Mouse (Mus musculus) hindbrain, postnatal 0 days (tissue): ENCODE data around the gene Aff4. TPM values are rescaled to one million over a fixed set of nuclear protein-coding genes. Genes with fewer than 3 reads are reported as not detected.
"Not testable (repeated sequence)": the region's sequence is repeated elsewhere in the genome, so short reads cannot be mapped to it uniquely, and the experiment has no call there.

Source experiments
- ATAC-seq: fragments of 200-750 bp; cut with Nextera tagmentation; 2 replicates; pipeline ENCODE4 v1.8.0; 2017; ENCODE audit warnings: mild to moderate bottlenecking, moderate TSS enrichment, moderate library complexity
- DNase-seq: peaks from one replicate; pipeline ENCODE4 v3.0.0-alpha.2; 2015; ENCODE audit warnings: low spot score
- H3K27ac ChIP-seq: fragments of 300-500 bp; sonication (generic); 2 replicates; pipeline ENCODE4 v1.5.1; 2014; ENCODE audit warnings: mild to moderate bottlenecking
- H3K27me3 ChIP-seq: fragments of 300-500 bp; sonication (generic); 2 replicates; pipeline ENCODE4 v1.6.1; 2014; ENCODE audit warnings: low read length, mixed read lengths; ENCODE audit not compliant: insufficient read depth
- H3K36me3 ChIP-seq: fragments of 300-500 bp; sonication (generic); 2 replicates; pipeline ENCODE4 v1.6.1; 2014; ENCODE audit warnings: low read length, mixed read lengths; ENCODE audit not compliant: insufficient read depth
- H3K4me1 ChIP-seq: fragments of 300-500 bp; sonication (generic); 2 replicates; pipeline ENCODE4 v1.6.1; 2014; ENCODE audit warnings: antibody characterized with exemption, low read length, mixed read lengths; ENCODE audit not compliant: insufficient read depth
- H3K4me2 ChIP-seq: fragments of 300-500 bp; sonication (generic); 2 replicates; pipeline ENCODE4 v1.6.1; 2014; ENCODE audit warnings: low read depth, mild to moderate bottlenecking, low read length, moderate library complexity, mixed read lengths
- H3K4me3 ChIP-seq: fragments of 300-500 bp; sonication (generic); 2 replicates; pipeline ENCODE4 v1.5.1; 2014; ENCODE audit warnings: low read length
- H3K9ac ChIP-seq: fragments of 300-500 bp; sonication (generic); replicated peaks from 2 replicates; pipeline ENCODE4 v1.6.1; 2014; ENCODE audit warnings: mild to moderate bottlenecking, low read length, moderate library complexity, mixed read lengths
- H3K9me3 ChIP-seq: fragments of 300-500 bp; sonication (generic); 2 replicates; pipeline ENCODE4 v1.6.1; 2016; ENCODE audit warnings: low read length, mixed read lengths
- CTCF ChIP-seq: IDR thresholded peaks from 2 replicates; pipeline ENCODE4 v1.5.1; 2016; ENCODE audit warnings: antibody characterized with exemption, control low read depth, low read depth
- WGBS: fragments of 180-500 bp; shearing (Covaris S2); extraction: QIAGEN DNeasy Blood & Tissue Kit; methylation state at CpG from one replicate; pipeline ENCODE4 v1.1.7; 2014; 5-methylcytosine and 5-hydroxymethylcytosine counted together
- polyA plus RNA-seq: library from polyadenylated mRNA; unstranded; fragments of >200 nt; fragmentation: Nextera tagmentation; extraction: Ambion mirVana; gene quantifications from 2 replicates; pipeline ENCODE4 v1.2.1, GENCODE M21; 2015
- total RNA-seq: library from RNA; depleted of rRNA; stranded (reverse); fragments of >200 nt; gene quantifications from 2 replicates; pipeline ENCODE4 v1.2.3, GENCODE M21; 2014

Aff4 gene
- total and polyA plus RNA-seq, 2 experiments from 2014 or later, result 91.0 to 111 TPM

GRCm38 (mm10) chr11:53337684-53338083, 12.9 kb upstream of the Aff4 start:
- Histone ChIP-seq H3K27me3 (no peaks in the 10 kb centered on the region), H3K4me1 (no peaks in the 10 kb centered on the region), H3K36me3 (no peaks in the 10 kb centered on the region), H3K4me2 (no peak overlapping the region), H3K9me3 (no peaks in the 10 kb centered on the region), H3K4me3 (no peak overlapping the region), H3K27ac (no peak overlapping the region), H3K9ac (no peak overlapping the region)
- DNase-seq, result no peak
- TF ChIP-seq CTCF, result no peak
- 75% methylated on average over 8 of the region's 8 CpGs for WGBS
- no peak for ATAC-seq

- H3K36me3 ChIP-seq, H3K27ac ChIP-seq, H3K9me3 ChIP-seq, ATAC-seq, H3K27me3 ChIP-seq, DNase-seq, H3K4me3 ChIP-seq, H3K4me1 ChIP-seq, H3K9ac ChIP-seq, H3K4me2 ChIP-seq: not testable (repeated sequence)
- WGBS, result 91% methylated on average over 9 of the region's 10 CpGs
These were observed 9.6 kb upstream of the Aff4 start for GRCm38 (mm10) chr11:53341019-53341418.

GRCm38 (mm10) chr11:53342711-53343110, 7.9 kb upstream of the Aff4 start:
- H3K9me3 ChIP-seq, result no peaks in the 10 kb centered on the region
- ATAC-seq, result no peak
- no peaks in the 10 kb centered on the region for H3K27me3 ChIP-seq
- no peaks in the 10 kb centered on the region for H3K4me1 ChIP-seq
- WGBS, result 66% methylated on average over 5 of the region's 5 CpGs
- DNase-seq, result no peak
- no peak overlapping the region for H3K27ac ChIP-seq
- H3K36me3 ChIP-seq, result no peaks in the 10 kb centered on the region
- H3K9ac ChIP-seq, result no peak overlapping the region
- no peak overlapping the region for H3K4me3 ChIP-seq
- H3K4me2 ChIP-seq, result no peak overlapping the region
- TF ChIP-seq CTCF, result no peak

- H3K4me2 ChIP-seq, result no peak overlapping the region
These were observed 5.3 kb upstream of the Aff4 start for GRCm38 (mm10) chr11:53345328-53345727.

GRCm38 (mm10) chr11:53345738-53346137, 4.9 kb upstream of the Aff4 start:
- Histone ChIP-seq H3K4me2 (no peak overlapping the region), H3K9me3 (no peaks in the 10 kb centered on the region), H3K4me1 (no peaks in the 10 kb centered on the region), H3K27ac (no peak overlapping the region), H3K4me3 (no peak overlapping the region), H3K36me3 (no peaks in the 10 kb centered on the region), H3K27me3 (no peaks in the 10 kb centered on the region), H3K9ac (no peak overlapping the region)
- ATAC-seq, result no peak
- no peak for TF ChIP-seq CTCF
- no peak for DNase-seq
- WGBS, result 64% methylated on average over 2 of the region's 2 CpGs

More at GRCm38 (mm10) chr11:53345328-53345727, 5.3 kb upstream of the Aff4 start:
- H3K27me3 ChIP-seq, result no peaks in the 10 kb centered on the region
- 54% methylated on average over 5 of the region's 5 CpGs for WGBS
- TF ChIP-seq CTCF, result no peak
- DNase-seq (no peak), ATAC-seq (no peak)
- no peaks in the 10 kb centered on the region for H3K36me3 ChIP-seq
- no peaks in the 10 kb centered on the region for H3K4me1 ChIP-seq
- no peaks in the 10 kb centered on the region for H3K9me3 ChIP-seq
- no peak overlapping the region for H3K9ac ChIP-seq
- no peak overlapping the region for H3K4me3 ChIP-seq
- no peak overlapping the region for H3K27ac ChIP-seq

- 0% methylated on average over 35 of the region's 35 CpGs for WGBS
- Histone ChIP-seq H3K9me3 (no peaks in the 10 kb centered on the region), H3K9ac (peak overlapping the region; percentile 94), H3K27ac (peak overlapping the region; percentile 100), H3K27me3 (no peaks in the 10 kb centered on the region), H3K4me3 (peak overlapping the region; percentile 95), H3K36me3 (no peaks in the 10 kb centered on the region), H3K4me1 (peaks cover 9% of the 10 kb centered on the region; the same call in 1 of the 2 replicates), H3K4me2 (peak overlapping the region; percentile 86)
- ATAC-seq (peak; percentile 63; the same call in 1 of the 2 replicates), DNase-seq (peak; percentile 84)
- no peak for TF ChIP-seq CTCF
These were observed 750 bp downstream of the Aff4 start for GRCm38 (mm10) chr11:53351224-53351942.

GRCm38 (mm10) chr11:53351943-53352590, 1.4 kb downstream of the Aff4 start:
- Histone ChIP-seq H3K36me3 (no peaks in the 10 kb centered on the region), H3K9ac (peak overlapping the region; percentile 94), H3K4me2 (peak overlapping the region; percentile 86), H3K27ac (peak overlapping the region; percentile 100), H3K9me3 (no peaks in the 10 kb centered on the region), H3K4me3 (peak overlapping the region; percentile 95), H3K27me3 (no peaks in the 10 kb centered on the region), H3K4me1 (peaks cover 9% of the 10 kb centered on the region; the same call in 1 of the 2 replicates)
- 2% methylated on average over 14 of the region's 14 CpGs for WGBS
- ATAC-seq, result no peak
- TF ChIP-seq CTCF, result no peak
- peak; percentile 21 for DNase-seq
